Mouse (Mus musculus) heart, embryonic 15.5 days (tissue): ENCODE results near the gene Trim7. TPM values are rescaled to one million over a fixed set of nuclear protein-coding genes. Genes with fewer than 3 reads are reported as not detected.
"Not testable (repeated sequence)": the region's sequence is repeated elsewhere in the genome, so short reads cannot be mapped to it uniquely, and the experiment has no call there.

Experiments
- ATAC-seq: fragments of 200-750 bp; cut with Nextera tagmentation; replicated peaks from 2 replicates; pipeline ENCODE4 v1.8.0; 2017; ENCODE audit warnings: low read depth, moderate TSS enrichment; ENCODE audit not compliant: insufficient number of reproducible peaks, insufficient read depth, low FRiP score
- H3K27ac ChIP-seq: fragments of 300-500 bp; sonication (generic); 2 replicates; pipeline ENCODE4 v1.5.1; 2015; ENCODE audit warnings: mild to moderate bottlenecking, inconsistent platforms
- H3K27me3 ChIP-seq: fragments of 300-500 bp; sonication (generic); 2 replicates; pipeline ENCODE4 v1.6.1; 2015; ENCODE audit warnings: inconsistent platforms
- H3K36me3 ChIP-seq: fragments of 300-500 bp; sonication (generic); 2 replicates; pipeline ENCODE4 v1.6.1; 2015; ENCODE audit warnings: mild to moderate bottlenecking, inconsistent platforms
- H3K4me1 ChIP-seq: fragments of 300-500 bp; sonication (generic); replicated peaks from 2 replicates; pipeline ENCODE4 v1.6.1; 2015; ENCODE audit warnings: inconsistent platforms
- H3K4me2 ChIP-seq: fragments of 300-500 bp; sonication (generic); 2 replicates; pipeline ENCODE4 v1.6.1; 2015; ENCODE audit warnings: inconsistent platforms, mild to moderate bottlenecking, moderate library complexity
- H3K4me3 ChIP-seq: fragments of 300-500 bp; sonication (generic); 2 replicates; pipeline ENCODE4 v1.5.1; 2015; ENCODE audit warnings: mild to moderate bottlenecking, inconsistent platforms
- H3K9ac ChIP-seq: fragments of 300-500 bp; sonication (generic); 2 replicates; pipeline ENCODE4 v1.6.1; 2015; ENCODE audit warnings: mild to moderate bottlenecking, inconsistent platforms
- H3K9me3 ChIP-seq: fragments of 300-500 bp; sonication (generic); replicated peaks from 2 replicates; pipeline ENCODE4 v1.6.1; 2016; ENCODE audit warnings: inconsistent platforms
- WGBS: fragments of 180-500 bp; shearing (Covaris S2); methylation state at CpG from one replicate; pipeline ENCODE4 v1.1.7; 2015; ENCODE audit warnings: mixed read lengths; 5-methylcytosine and 5-hydroxymethylcytosine counted together
- polyA plus RNA-seq: library from polyadenylated mRNA; unstranded; fragments of >200 nt; fragmentation: Nextera tagmentation; extraction: Ambion mirVana; gene quantifications from 2 replicates; pipeline ENCODE4 v1.2.1, GENCODE M21; 2015

Trim7 gene
- polyA plus RNA-seq, 1 experiment from 2014 or later, result 0.84 TPM

DNA sequence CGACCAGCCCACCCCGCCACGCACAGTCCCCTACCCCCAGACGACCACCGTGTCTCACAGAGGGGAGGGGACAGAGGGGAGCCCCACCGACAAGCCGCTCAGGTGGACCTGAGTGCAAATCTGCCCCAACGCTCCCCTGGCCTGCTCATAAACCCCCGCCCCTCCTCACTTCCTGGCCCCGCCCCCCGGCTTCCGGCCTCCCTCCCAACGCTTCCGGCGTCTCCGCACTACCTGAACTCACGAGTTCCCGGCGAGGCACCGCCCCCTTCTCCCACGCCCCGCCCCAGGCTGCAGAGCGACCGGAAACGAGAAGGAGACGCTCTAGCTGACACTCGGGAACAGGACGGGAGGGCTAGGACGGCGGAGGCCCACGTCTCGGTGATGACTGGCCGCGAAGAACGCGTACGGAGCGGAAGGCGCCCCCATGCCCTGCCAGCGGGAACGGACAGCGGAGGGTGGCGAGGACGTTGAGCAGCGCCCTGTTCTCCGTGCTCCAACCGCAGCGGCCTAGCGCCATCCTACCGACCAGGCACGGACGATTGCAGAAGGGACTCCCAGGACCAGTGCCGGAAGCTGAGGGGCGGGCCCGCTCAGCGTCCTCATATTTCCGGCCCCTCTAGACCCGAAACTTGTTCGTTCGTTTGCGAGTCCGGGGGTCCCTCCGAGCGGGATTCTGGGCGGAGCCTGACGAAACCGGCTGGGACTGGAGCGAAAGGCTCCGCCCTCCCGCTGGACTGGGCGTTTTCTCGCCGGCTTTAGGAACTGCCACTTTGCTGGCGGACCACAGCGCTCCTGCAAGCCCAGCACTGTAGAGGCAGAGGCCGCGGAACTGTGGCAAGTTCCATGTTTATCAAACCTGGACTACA lies 8.9 kb upstream of the Trim7 start, which contains the start of gene Trim41:
Trim41 (minus strand) TSS at position 554 of the 866 bp plus-strand sequence.
- Histone ChIP-seq H3K4me1 (peaks cover 25% of the 10 kb centered on the region), H3K27me3 (no peaks in the 10 kb centered on the region), H3K4me3 (peak within 1 kb of the TSS; percentile 89), H3K9me3 (no peaks in the 10 kb centered on the region), H3K36me3 (peaks cover 20% of the 10 kb centered on the region), H3K9ac (peak within 1 kb of the TSS; percentile 92), H3K27ac (peak within 1 kb of the TSS; percentile 99), H3K4me2 (peak within 1 kb of the TSS; percentile 81)
- ATAC-seq, result peak; percentile 96
- under 1% methylated on average over 77 of the region's 77 CpGs for WGBS

DNA sequence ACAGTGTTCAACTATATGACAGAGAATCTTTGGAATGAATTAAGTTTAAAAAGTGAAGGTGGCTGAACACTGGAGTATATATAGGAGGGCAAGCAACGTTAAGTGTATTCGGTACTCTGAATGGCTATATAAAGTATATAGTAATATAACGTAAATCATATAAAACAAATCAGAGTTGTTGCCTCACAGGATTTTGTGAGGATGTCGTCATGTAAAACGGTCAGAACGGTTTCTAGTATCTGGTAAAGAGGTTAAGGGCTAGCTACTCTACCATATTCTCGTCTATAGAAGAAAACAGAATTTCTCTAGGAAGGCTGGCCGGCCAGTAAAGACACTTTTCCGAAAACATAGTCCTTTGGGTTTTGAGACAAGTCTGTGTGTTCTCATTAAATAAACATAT lies 8.1 kb upstream of the Trim7 start:
- Histone ChIP-seq H3K27ac (peak overlapping the region; percentile 99), H3K4me1 (peaks cover 25% of the 10 kb centered on the region), H3K27me3 (no peaks in the 10 kb centered on the region), H3K9ac (peak overlapping the region; percentile 92), H3K4me2 (peak overlapping the region; percentile 81), H3K9me3 (no peaks in the 10 kb centered on the region), H3K36me3 (peaks cover 14% of the 10 kb centered on the region; the same call in 1 of the 2 replicates), H3K4me3 (peak overlapping the region; percentile 89)
- 5% methylated on average over 9 of the region's 9 CpGs for WGBS
- no peak for ATAC-seq

DNA sequence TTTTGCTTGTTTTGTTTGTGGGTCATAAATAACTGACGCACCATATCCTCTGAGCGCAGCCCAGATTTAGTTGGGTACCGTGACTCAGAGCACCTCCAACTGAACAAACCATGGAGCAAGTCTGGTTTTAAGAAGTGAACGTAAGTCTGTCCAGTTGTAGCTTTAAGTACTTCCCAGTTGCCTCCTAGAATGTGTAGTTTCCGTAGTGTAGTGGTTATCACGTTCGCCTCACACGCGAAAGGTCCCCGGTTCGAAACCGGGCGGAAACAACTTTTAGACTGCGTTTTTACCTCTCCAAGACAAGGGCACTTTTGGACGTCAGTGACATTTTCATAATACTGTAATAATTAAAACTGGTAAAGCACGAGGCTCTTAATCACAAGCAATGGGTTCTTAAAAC lies 7.6 kb upstream of the Trim7 start:
- ATAC-seq, result no peak
- H3K4me2 ChIP-seq, result peak overlapping the region; percentile 81
- H3K9ac ChIP-seq, result peak overlapping the region; percentile 92
- peaks cover 26% of the 10 kb centered on the region for H3K4me1 ChIP-seq
- H3K36me3 ChIP-seq, result peaks cover 10% of the 10 kb centered on the region; the same call in 1 of the 2 replicates
- under 1% methylated on average over 16 of the region's 16 CpGs for WGBS
- H3K9me3 ChIP-seq, result no peaks in the 10 kb centered on the region
- no peaks in the 10 kb centered on the region for H3K27me3 ChIP-seq
- H3K4me3 ChIP-seq, result peak overlapping the region; percentile 89
- H3K27ac ChIP-seq, result peak overlapping the region; percentile 99

DNA sequence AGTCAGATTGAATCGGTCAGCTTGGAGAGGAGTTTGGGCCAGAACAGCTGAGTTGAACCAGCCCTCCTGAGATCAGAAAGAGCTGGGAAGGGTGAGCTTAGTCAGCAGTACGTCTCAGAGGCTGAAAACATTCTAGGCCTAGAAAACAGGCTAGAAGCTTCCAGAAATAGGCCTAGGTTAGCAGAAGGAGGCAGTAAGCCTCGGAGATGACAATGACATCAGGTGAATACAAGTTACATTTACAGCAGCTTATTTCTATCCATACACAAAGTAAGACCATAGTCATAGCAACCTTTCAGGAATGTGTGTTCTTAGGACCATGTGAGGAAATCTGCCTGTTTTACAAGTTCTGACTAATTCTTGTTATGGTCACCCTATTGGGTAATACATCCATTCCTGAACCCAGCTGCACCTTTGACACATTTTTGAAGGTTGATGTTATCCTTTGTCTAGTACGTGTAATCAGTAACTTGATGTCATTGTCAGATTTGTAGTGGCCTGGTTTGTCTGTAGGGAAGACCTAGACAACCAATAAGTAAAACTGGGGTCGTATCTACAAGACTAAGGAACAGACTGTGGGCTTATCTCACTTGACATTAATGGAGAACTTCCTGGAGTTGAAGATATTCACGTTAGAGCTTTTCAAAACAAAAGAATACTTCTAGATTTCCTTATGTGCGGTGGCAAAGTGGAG lies 6.2 kb upstream of the Trim7 start:
- 67% methylated on average over 7 of the region's 7 CpGs for WGBS
- Histone ChIP-seq H3K27ac (peak overlapping the region; percentile 50), H3K4me1 (peaks cover 29% of the 10 kb centered on the region), H3K4me3 (no peak overlapping the region), H3K9me3 (no peaks in the 10 kb centered on the region), H3K9ac (no peak overlapping the region), H3K4me2 (no peak overlapping the region), H3K36me3 (peaks cover 4% of the 10 kb centered on the region; the same call in 1 of the 2 replicates), H3K27me3 (peaks cover 2% of the 10 kb centered on the region; the same call in 1 of the 2 replicates)
- ATAC-seq, result no peak

DNA sequence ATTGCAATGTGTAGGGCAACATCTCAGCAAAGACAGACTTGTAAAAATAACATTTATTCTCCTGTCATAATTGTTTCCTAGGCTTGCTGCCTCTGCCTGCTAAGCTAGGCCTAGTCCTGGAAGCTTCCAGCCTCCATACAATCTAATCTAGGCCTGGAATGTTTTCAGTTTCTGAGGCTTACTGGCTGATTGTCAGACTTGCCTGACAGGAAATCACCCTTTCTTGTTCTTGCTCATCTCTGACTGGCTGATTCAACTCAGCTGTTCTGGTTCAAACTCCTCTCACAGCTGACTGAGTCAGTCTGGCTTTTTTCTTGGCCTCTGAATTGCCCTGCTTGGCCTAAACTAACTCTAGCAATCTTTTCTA lies 5.6 kb upstream of the Trim7 start:
- Histone ChIP-seq H3K36me3 (peaks cover 2% of the 10 kb centered on the region; the same call in 1 of the 2 replicates), H3K9ac (no peak overlapping the region), H3K4me2 (no peak overlapping the region), H3K9me3 (no peaks in the 10 kb centered on the region), H3K27me3 (peaks cover 5% of the 10 kb centered on the region; the same call in 1 of the 2 replicates), H3K4me3 (no peak overlapping the region), H3K4me1 (peaks cover 24% of the 10 kb centered on the region), H3K27ac (peak overlapping the region; percentile 50)
- no peak for ATAC-seq

DNA sequence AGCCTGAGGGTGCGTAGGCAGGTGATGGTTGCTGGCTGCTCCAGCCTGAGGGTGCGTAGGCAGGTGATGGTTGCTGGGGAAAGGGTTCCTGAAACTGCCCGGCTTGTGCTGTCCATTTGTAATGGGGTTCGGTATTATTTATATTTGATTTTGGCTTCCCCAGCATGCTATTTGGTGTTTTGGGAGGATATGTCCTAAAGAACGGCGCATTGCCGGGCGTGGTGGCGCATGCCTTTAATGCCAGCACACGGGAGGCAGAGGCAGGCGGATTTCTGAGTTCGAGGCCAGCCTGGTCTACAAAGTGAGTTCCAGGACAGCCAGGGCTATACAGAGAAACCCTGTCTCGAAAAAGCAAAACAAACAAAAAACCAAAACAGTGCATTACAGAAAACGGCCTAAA lies 4.6 kb upstream of the Trim7 start:
- not testable (repeated sequence) for H3K9ac ChIP-seq, H3K36me3 ChIP-seq, H3K9me3 ChIP-seq, ATAC-seq, H3K27ac ChIP-seq, H3K4me2 ChIP-seq, H3K27me3 ChIP-seq, H3K4me3 ChIP-seq
- WGBS, result 81% methylated on average over 14 of the region's 14 CpGs
- H3K4me1 ChIP-seq, result peaks cover 13% of the 10 kb centered on the region

DNA sequence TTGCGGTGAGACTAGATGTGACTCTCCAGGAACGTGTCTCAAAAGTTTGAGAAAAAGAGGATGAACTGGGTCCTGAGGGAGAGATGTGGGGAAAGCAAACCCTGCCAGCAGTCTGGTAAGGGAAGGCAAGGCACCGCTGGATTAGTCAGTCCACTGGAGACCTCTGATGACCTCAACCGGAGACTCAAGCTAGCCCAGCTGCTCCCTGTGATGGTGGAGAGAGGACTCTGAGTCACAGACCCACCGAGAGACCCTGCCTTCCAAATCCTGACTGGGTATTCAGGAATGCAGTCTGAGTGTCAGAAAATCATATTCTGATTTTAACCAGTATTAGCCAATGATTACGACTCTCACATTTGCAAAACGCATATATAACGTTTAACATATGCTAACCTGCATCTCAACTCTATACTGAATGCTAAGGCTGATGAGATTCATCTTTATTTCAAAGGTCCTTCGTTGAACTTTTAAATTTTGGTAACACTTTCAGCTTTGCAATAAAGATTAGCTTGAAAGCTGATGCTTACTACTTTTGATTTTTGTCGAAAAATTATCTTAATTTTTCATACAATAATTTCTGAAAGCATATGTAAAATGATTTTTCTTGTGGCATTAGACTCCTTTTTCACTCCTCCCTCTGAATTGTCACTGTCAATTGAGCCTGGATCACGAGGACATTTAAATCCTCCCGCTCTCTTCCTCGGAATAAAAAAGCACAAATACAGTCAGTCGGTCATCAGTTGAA lies 3.0 kb upstream of the Trim7 start:
- Histone ChIP-seq H3K9ac (no peak overlapping the region), H3K36me3 (no peaks in the 10 kb centered on the region), H3K27ac (no peak overlapping the region), H3K9me3 (no peaks in the 10 kb centered on the region), H3K4me1 (peaks cover 15% of the 10 kb centered on the region), H3K4me3 (peak overlapping the region; percentile 51), H3K27me3 (peaks cover 5% of the 10 kb centered on the region; the same call in 1 of the 2 replicates), H3K4me2 (peak overlapping the region; percentile 75)
- no peak for ATAC-seq
- 37% methylated on average over 14 of the region's 14 CpGs for WGBS

DNA sequence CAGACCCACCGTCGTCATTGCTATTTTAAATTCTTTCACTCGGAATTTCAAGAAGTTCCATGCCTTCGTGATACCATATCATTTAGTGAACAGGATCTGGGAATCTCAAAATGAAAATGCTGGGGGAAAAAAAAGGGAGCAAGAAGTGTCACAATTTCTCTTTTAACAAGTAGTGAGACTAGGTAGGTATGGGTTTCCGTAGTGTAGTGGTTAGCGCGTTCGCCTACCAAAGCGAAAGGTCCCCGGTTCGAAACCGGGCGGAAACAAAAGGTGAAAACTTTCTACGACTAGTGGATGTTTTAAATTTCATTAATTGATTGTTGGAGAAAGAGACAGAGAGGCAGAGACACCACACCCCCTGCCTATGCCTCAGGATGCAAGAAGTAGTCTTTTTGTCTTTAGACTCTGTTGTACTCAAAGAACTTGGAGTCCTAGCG lies 2.4 kb upstream of the Trim7 start:
- Histone ChIP-seq H3K4me1 (peaks cover 15% of the 10 kb centered on the region), H3K4me3 (peak overlapping the region; percentile 51), H3K36me3 (no peaks in the 10 kb centered on the region), H3K4me2 (peak overlapping the region; percentile 75), H3K27me3 (peaks cover 5% of the 10 kb centered on the region; the same call in 1 of the 2 replicates), H3K27ac (no peak overlapping the region), H3K9me3 (no peaks in the 10 kb centered on the region), H3K9ac (peak overlapping the region; percentile 15)
- 2% methylated on average over 15 of the region's 15 CpGs for WGBS
- ATAC-seq, result no peak

DNA sequence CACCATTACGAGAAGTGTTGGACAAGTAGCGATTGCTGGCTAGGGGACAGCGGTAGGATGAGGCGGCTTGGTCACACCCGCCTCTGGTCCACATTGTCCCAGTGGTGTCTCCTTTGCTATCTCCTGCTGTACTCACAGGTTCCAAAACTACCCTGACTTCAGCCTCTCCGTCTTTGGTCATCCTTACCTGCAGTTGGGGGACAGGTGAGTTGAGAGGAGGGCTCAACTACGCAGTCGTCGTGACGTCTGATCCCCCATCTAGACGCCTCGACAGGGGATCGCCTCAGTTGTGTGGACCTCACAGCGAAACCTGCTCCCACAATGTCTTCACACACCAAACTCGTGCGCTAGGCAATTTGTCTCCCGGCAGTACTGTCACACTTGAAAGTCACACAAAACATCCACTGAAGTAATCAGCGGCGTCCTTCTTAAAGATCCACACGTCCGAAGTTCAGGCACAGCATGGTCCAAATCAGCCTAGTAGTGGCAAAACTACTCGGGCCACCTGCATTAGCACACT lies 1.6 kb upstream of the Trim7 start:
- Histone ChIP-seq H3K9me3 (no peaks in the 10 kb centered on the region), H3K27me3 (peaks cover 5% of the 10 kb centered on the region; the same call in 1 of the 2 replicates), H3K36me3 (no peaks in the 10 kb centered on the region), H3K4me1 (peaks cover 13% of the 10 kb centered on the region), H3K9ac (peak overlapping the region; percentile 15), H3K4me3 (peak overlapping the region; percentile 51), H3K27ac (no peak overlapping the region), H3K4me2 (peak overlapping the region; percentile 75)
- ATAC-seq, result no peak
- WGBS, result 8% methylated on average over 22 of the region's 22 CpGs

DNA sequence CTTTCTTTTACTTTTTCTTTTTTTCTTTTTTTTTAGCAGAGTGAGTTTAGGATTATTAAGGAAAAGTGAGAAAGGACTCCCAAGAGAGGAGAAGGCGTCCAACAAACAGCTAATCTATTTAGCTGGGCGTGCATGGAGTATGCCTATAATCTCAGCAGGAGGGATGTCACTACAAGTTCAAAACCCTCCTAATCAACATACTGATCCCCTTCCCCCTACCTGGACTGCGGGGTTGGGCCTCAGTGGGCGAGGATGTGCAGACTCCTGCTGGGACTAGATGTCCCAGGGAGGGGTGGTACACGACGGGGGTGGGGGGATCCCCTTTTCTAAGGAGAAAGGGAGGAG lies 784 bp downstream of the Trim7 start:
- H3K4me1 ChIP-seq, result peaks cover 18% of the 10 kb centered on the region
- H3K9me3 ChIP-seq, result no peaks in the 10 kb centered on the region
- ATAC-seq, result no peak
- peak overlapping the region; percentile 57 for H3K4me3 ChIP-seq
- H3K27me3 ChIP-seq, result peaks cover 5% of the 10 kb centered on the region; the same call in 1 of the 2 replicates
- peak overlapping the region; percentile 70 for H3K4me2 ChIP-seq
- 2% methylated on average over 6 of the region's 6 CpGs for WGBS
- peak overlapping the region; percentile 75 for H3K27ac ChIP-seq
- H3K36me3 ChIP-seq, result no peaks in the 10 kb centered on the region
- H3K9ac ChIP-seq, result peak overlapping the region; percentile 44

DNA sequence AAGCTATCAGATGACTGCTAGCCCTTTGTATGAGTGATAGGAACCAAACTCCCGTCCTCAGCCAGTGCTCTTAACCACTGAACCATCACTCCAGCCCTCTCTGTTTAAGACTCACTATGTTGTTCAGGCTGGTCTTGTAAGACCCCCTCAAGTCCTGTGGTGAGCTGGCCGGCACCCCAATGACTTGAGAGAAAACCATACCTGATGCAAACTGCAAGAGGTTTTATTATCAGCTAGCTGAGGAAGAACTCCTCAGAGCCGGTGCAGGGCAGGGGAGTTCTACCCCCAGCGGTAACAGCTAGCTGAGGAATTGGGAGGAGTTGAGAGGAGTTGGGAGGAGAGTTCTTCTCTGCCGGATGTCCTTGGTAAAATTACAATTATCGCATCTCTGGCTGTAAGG lies 2.0 kb downstream of the Trim7 start:
- Histone ChIP-seq H3K4me3 (no peak overlapping the region), H3K27me3 (peaks cover 5% of the 10 kb centered on the region; the same call in 1 of the 2 replicates), H3K9me3 (no peaks in the 10 kb centered on the region), H3K4me1 (peaks cover 20% of the 10 kb centered on the region), H3K4me2 (no peak overlapping the region), H3K27ac (no peak overlapping the region), H3K36me3 (no peaks in the 10 kb centered on the region), H3K9ac (no peak overlapping the region)
- ATAC-seq, result no peak
- 68% methylated on average over 6 of the region's 6 CpGs for WGBS
